Mouse (Mus musculus) heart, adult 2 months (tissue): ENCODE results near the gene Tfdp2.

ENCODE experiments used
- CTCF ChIP-seq: fragments of 200-600 bp; IDR thresholded peaks from 2 replicates; pipeline ENCODE4 v1.8.1; 2022; ENCODE audit warnings: antibody characterized with exemption, mild to moderate bottlenecking, moderate library complexity
- EP300 ChIP-seq: fragments of 200-500 bp; IDR thresholded peaks from 2 replicates; pipeline ENCODE4 v1.6.1; 2011; ENCODE audit warnings: low read depth, low read length, control low read depth; ENCODE audit not compliant: insufficient read depth

GRCm38 (mm10) chr9:96223302-96223701, 27.2 kb downstream of the Tfdp2 start:
- TF ChIP-seq EP300 (no peak), CTCF (no peak)
